Mouse (Mus musculus) liver, postnatal 0 days (tissue): ENCODE data around the gene Lrrc1.

Experiments used
- CTCF ChIP-seq: sonication (generic); IDR thresholded peaks from 2 replicates; pipeline ENCODE4 v1.5.1; 2016; ENCODE audit warnings: antibody characterized with exemption, low read depth
- EP300 ChIP-seq: IDR thresholded peaks from 2 replicates; pipeline ENCODE4 v1.6.1; 2016; ENCODE audit warnings: antibody characterized with exemption, low read depth, mild to moderate bottlenecking

DNA sequence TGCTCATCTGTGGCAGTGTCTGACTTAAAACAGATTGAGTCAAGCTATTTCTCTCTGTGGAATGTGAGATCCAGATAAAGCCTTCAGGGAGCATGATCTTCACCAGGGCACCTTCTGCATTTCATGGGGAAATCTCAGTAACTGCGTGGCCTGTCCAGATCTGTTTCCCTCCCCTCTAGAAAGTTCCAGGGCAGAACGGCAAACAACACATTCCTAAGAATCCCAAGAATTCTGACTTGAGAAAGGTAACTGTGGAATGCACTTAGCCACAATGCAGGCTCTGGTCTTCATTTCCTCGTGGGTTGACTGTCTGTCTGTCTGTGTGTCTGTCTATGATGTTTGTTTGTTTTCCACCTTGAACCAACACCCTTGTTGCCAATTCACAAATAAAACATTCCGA is 133.7 kb downstream of the Lrrc1 start:
- TF ChIP-seq CTCF (no peak), EP300 (no peak)
